Mouse (Mus musculus) CH12.LX (cell line): ENCODE results near the gene Olfr193. TPM values are rescaled to one million over a fixed set of nuclear protein-coding genes. Genes with fewer than 3 reads are reported as not detected.
"Not testable (repeated sequence)": the region's sequence is repeated elsewhere in the genome, so short reads cannot be mapped to it uniquely, and the experiment has no call there.

Experiments
- DNase-seq: peaks from one replicate; pipeline ENCODE4 v3.0.0-alpha.2; 2013; ENCODE audit errors: extremely low read depth
- H3K27ac ChIP-seq: 2 replicates; pipeline ENCODE4 v1.5.1; 2012; ENCODE audit warnings: low read depth, mild to moderate bottlenecking, control low read depth, moderate library complexity; ENCODE audit not compliant: insufficient read depth
- H3K27me3 ChIP-seq: replicated peaks from 2 replicates; pipeline ENCODE3; 2012; ENCODE audit warnings: inconsistent platforms
- H3K36me3 ChIP-seq, 2 experiments: replicated peaks in 1 of 2; 2 replicates each; pipeline versions ENCODE3 to v1.6.1; 2012; ENCODE audit warnings: inconsistent platforms in 1 of 2, low read length in 1 of 2, mild to moderate bottlenecking in 1 of 2, mixed read lengths in 1 of 2, moderate library complexity in 1 of 2; ENCODE audit not compliant: control insufficient read depth in 1 of 2, insufficient read depth in 1 of 2
- H3K4me1 ChIP-seq, 2 experiments: 2 replicates each; pipeline ENCODE4 v1.6.1; 2012; ENCODE audit warnings: inconsistent platforms in 1 of 2, moderate library complexity in 1 of 2; ENCODE audit not compliant: insufficient read depth in 2 of 2, control insufficient read depth in 1 of 2
- H3K4me2 ChIP-seq: 2 replicates; pipeline ENCODE4 v1.6.1; 2012; ENCODE audit warnings: low read depth, mild to moderate bottlenecking, control low read depth; ENCODE audit not compliant: poor library complexity, insufficient read depth, severe bottlenecking
- H3K4me3 ChIP-seq, 3 experiments: fragments of 150-350 bp in 1 of 3; sonication (generic) in 1 of 3; replicated peaks in 1 of 3; 2 replicates each; pipeline versions ENCODE3 to v1.5.1; 2011 to 2012; ENCODE audit warnings: low read depth in 2 of 3, low read length in 2 of 3, mild to moderate bottlenecking in 2 of 3, moderate library complexity in 2 of 3, control low read depth in 1 of 3, improper control_type of control experiment in 1 of 3, inconsistent platforms in 1 of 3, mixed read lengths in 1 of 3; ENCODE audit not compliant: poor library complexity in 1 of 3
- H3K79me2 ChIP-seq: replicated peaks from 2 replicates; pipeline ENCODE4 v1.6.1; 2012; ENCODE audit warnings: mild to moderate bottlenecking, moderate library complexity; ENCODE audit not compliant: control insufficient read depth, poor library complexity, insufficient read depth, severe bottlenecking; ENCODE audit errors: extremely low read depth
- H3K9ac ChIP-seq: 2 replicates; pipeline ENCODE4 v1.6.1; 2012; ENCODE audit warnings: low read depth, mild to moderate bottlenecking, control low read depth, moderate library complexity; ENCODE audit not compliant: insufficient read depth
- H3K9me3 ChIP-seq: replicated peaks from 2 replicates; pipeline ENCODE3; 2012; ENCODE audit warnings: low read length, inconsistent platforms, mixed read lengths
- CTCF ChIP-seq, 2 experiments: IDR thresholded peaks in 1 of 2; conservative IDR thresholded peaks in 1 of 2; 2 replicates each; pipeline ENCODE4 v1.5.1; 2011 to 2012; ENCODE audit warnings: low read depth in 2 of 2, low read length in 2 of 2, improper control_type of control experiment in 1 of 2, inconsistent platforms in 1 of 2, mild to moderate bottlenecking in 1 of 2, moderate library complexity in 1 of 2
- ELF1 ChIP-seq: IDR thresholded peaks from 2 replicates; pipeline ENCODE4 v1.6.1; 2014; ENCODE audit warnings: low read depth, mild to moderate bottlenecking, inconsistent platforms, low read length, improper control_type of control experiment
- EP300 ChIP-seq: IDR thresholded peaks from 2 replicates; pipeline ENCODE4 v1.6.1; 2011; ENCODE audit warnings: low read length, improper control_type of control experiment
- ETS1 ChIP-seq: conservative IDR thresholded peaks from 2 replicates; pipeline ENCODE4 v1.6.1; 2012; ENCODE audit warnings: low read depth, mild to moderate bottlenecking, inconsistent platforms, low read length, improper control_type of control experiment, moderate library complexity
- IRF4 ChIP-seq: IDR thresholded peaks from 2 replicates; pipeline ENCODE4 v1.6.1; 2014; ENCODE audit warnings: low read depth, mild to moderate bottlenecking, inconsistent platforms, low read length, improper control_type of control experiment
- JUND ChIP-seq: conservative IDR thresholded peaks from 2 replicates; pipeline ENCODE4 v1.6.1; 2011; ENCODE audit warnings: low read depth, low read length, improper control_type of control experiment
- KAT2A ChIP-seq: IDR thresholded peaks from 2 replicates; pipeline ENCODE4 v1.6.1; 2012; ENCODE audit warnings: low read length, improper control_type of control experiment, inconsistent platforms; ENCODE audit not compliant: insufficient replicate concordance
- MEF2A ChIP-seq: IDR thresholded peaks from 2 replicates; pipeline ENCODE4 v1.6.1; 2014; ENCODE audit warnings: low read depth, mild to moderate bottlenecking, inconsistent platforms, low read length, improper control_type of control experiment, borderline replicate concordance
- MYC ChIP-seq: IDR thresholded peaks from 2 replicates; pipeline ENCODE4 v1.6.1; 2011; ENCODE audit warnings: low read depth, mild to moderate bottlenecking, improper control_type of control experiment, low read length
- NELFE ChIP-seq: IDR thresholded peaks from 2 replicates; pipeline ENCODE4 v1.6.1; 2011; ENCODE audit warnings: low read depth, low read length, improper control_type of control experiment
- NRF1 ChIP-seq: IDR thresholded peaks from 2 replicates; pipeline ENCODE4 v1.6.1; 2014; ENCODE audit warnings: low read depth, mild to moderate bottlenecking, inconsistent platforms, low read length, improper control_type of control experiment, moderate library complexity
- POLR2A ChIP-seq: IDR thresholded peaks from 2 replicates; pipeline ENCODE4 v1.6.1; 2011; ENCODE audit warnings: low read depth, mild to moderate bottlenecking, improper control_type of control experiment, low read length
- RAD21 ChIP-seq: IDR thresholded peaks from 2 replicates; pipeline ENCODE4 v1.6.1; 2011; ENCODE audit warnings: low read depth, mild to moderate bottlenecking, low read length, improper control_type of control experiment, moderate library complexity
- RCOR1 ChIP-seq: conservative IDR thresholded peaks from 2 replicates; pipeline ENCODE4 v1.6.1; 2012; ENCODE audit warnings: low read depth, mild to moderate bottlenecking, inconsistent platforms, low read length, improper control_type of control experiment
- SMC3 ChIP-seq: IDR thresholded peaks from 2 replicates; pipeline ENCODE4 v1.6.1; 2011; ENCODE audit warnings: low read depth, low read length, improper control_type of control experiment
- TBP ChIP-seq: conservative IDR thresholded peaks from 2 replicates; pipeline ENCODE4 v1.6.1; 2011; ENCODE audit warnings: low read depth, low read length, improper control_type of control experiment
- UBTF ChIP-seq: IDR thresholded peaks from 2 replicates; pipeline ENCODE4 v1.6.1; 2012; ENCODE audit warnings: low read depth, mild to moderate bottlenecking, inconsistent platforms, low read length, improper control_type of control experiment, moderate library complexity
- USF1 ChIP-seq: IDR thresholded peaks from 2 replicates; pipeline ENCODE4 v1.6.1; 2014; ENCODE audit warnings: low read depth, mild to moderate bottlenecking, inconsistent platforms, low read length, improper control_type of control experiment
- USF2 ChIP-seq: conservative IDR thresholded peaks from 2 replicates; pipeline ENCODE4 v1.6.1; 2011; ENCODE audit warnings: low read depth, low read length, improper control_type of control experiment
- ZKSCAN1 ChIP-seq: IDR thresholded peaks from 2 replicates; pipeline ENCODE4 v1.6.1; 2012; ENCODE audit warnings: low read depth, inconsistent platforms, low read length, improper control_type of control experiment, borderline replicate concordance
- ZNF384 ChIP-seq: IDR thresholded peaks from 2 replicates; pipeline ENCODE4 v1.6.1; 2012; ENCODE audit warnings: low read depth, low read length, improper control_type of control experiment, inconsistent platforms
- dilution Hi-C: fragments of 300-500 bp; cut with MboI; formaldehyde crosslinking; loops from 2 replicates; pipeline ENCODE4 v1.14.3; 2020; ENCODE audit warnings: low sequenced_read_pairs; ENCODE audit not compliant: extremely low pct_unique_long_range_greater_than_20kb, extremely low pct_ligation_motif_present
- in situ Hi-C: fragments of 300-500 bp; cut with MboI; formaldehyde crosslinking; loops from 3 replicates; pipeline ENCODE4 v1.14.3; 2019; ENCODE audit warnings: low sequenced_read_pairs, low pct_ligation_motif_present, low pct_unique_long_range_greater_than_20kb, mixed read lengths
- polyA plus RNA-seq: library from polyadenylated mRNA; unstranded; fragments of >175 nt; gene quantifications from 2 replicates; pipeline ENCODE4 v1.2.1, GENCODE M21; 2012; ENCODE audit warnings: low read depth; ENCODE audit not compliant: insufficient read length
- total RNA-seq, 2 experiments: library from RNA; depleted of rRNA; stranded (reverse); fragments of 300-350 nt in 1 of 2; fragments of >200 nt in 1 of 2; gene quantifications; 2 replicates each; pipeline ENCODE4 v1.2.3; 2012 to 2014

Olfr193 gene
- total and polyA plus RNA-seq, 3 experiments, result not detected

- no peak for TF ChIP-seq POLR2A
- no peak for TF ChIP-seq CTCF (conservative IDR thresholded peaks at IDR 0.05 in 1 of 2, IDR thresholded peaks at IDR 0.05 in 1 of 2; ENCODE audit: low read depth in 2 of 2, low read length in 2 of 2)
- no peak for TF ChIP-seq KAT2A
- TF ChIP-seq NELFE, result no peak
- TF ChIP-seq ZNF384, result no peak
- no peak for TF ChIP-seq NRF1
- no peak for TF ChIP-seq TBP
- no peak for TF ChIP-seq RAD21
- TF ChIP-seq RCOR1, result no peak
- TF ChIP-seq ELF1, result no peak
- no peak for TF ChIP-seq SMC3
- TF ChIP-seq MYC, result no peak
- no peak for TF ChIP-seq UBTF
- TF ChIP-seq MEF2A, result no peak
- TF ChIP-seq JUND, result no peak
- no peak for TF ChIP-seq IRF4
- TF ChIP-seq ZKSCAN1, result no peak
- TF ChIP-seq USF1, result no peak
- no peak for TF ChIP-seq EP300
- in situ Hi-C loops (no loop called here), dilution Hi-C loops (no loop called here)
- DNase-seq, result no peak
- H3K27ac ChIP-seq, result no peak overlapping the region
- H3K79me2 ChIP-seq, result no peaks in the 10 kb centered on the region
- no peak overlapping the region for H3K9ac ChIP-seq
- no peaks in the 10 kb centered on the region for H3K27me3 ChIP-seq
- H3K4me1 ChIP-seq, result no peaks in the 10 kb centered on the region
- H3K9me3 ChIP-seq, result no peaks in the 10 kb centered on the region
- H3K4me3 ChIP-seq, result no peak overlapping the region
- H3K36me3 ChIP-seq, result no peaks in the 10 kb centered on the region
- H3K4me2 ChIP-seq, result no peak overlapping the region
These were observed 38.2 kb downstream of the Olfr193 start for GRCm38 (mm10) chr16:59073520-59073919.

DNA sequence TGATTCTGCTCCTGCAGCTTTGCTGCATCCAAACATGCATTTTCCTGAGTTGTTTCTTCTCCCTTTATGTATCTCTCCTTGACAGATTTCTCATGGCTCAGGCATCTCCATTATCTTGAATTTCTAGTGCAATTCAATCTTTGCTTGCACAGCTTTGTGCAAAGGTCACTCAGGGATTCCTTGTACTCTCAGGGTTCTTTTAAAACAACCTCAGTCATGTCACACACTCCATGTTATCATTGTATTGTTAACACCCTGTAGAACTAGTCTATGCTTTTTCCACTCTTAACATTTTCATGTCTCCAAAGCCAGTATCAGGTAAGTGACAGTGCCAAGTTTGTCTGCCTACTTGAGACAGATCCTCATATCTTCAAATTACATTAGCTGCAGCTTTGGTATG lies 39.9 kb downstream of the Olfr193 start:
- Histone ChIP-seq H3K4me1 (no peaks in the 10 kb centered on the region), H3K4me2 (no peak overlapping the region), H3K79me2 (no peaks in the 10 kb centered on the region), H3K36me3 (no peaks in the 10 kb centered on the region), H3K4me3 (no peak overlapping the region), H3K9ac (no peak overlapping the region), H3K27me3 (no peaks in the 10 kb centered on the region), H3K9me3 (no peaks in the 10 kb centered on the region), H3K27ac (no peak overlapping the region)
- TF ChIP-seq USF2 (no peak), MEF2A (no peak), TBP (no peak), ETS1 (no peak)
- no peak for DNase-seq
- dilution Hi-C loops (no loop called here), in situ Hi-C loops (no loop called here)

DNA sequence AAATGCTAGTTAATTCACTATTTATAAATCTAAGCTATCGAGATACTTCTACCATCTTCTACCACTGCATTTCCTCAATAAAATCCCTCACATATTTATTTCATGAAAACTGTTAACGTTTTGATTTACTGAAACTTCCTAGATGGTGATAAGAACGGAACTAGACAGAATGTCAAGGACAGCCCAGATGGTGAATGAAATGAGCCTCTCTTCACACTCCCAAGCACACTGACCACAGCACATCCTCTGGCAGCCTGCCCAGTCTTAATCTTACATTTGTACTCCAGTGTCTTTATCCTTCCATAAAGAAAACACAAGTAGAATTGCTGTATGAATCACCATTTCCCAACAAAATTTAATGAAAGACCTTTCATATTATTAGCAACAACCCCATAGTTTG lies 49.3 kb downstream of the Olfr193 start:
- in situ Hi-C loops, H3K27ac ChIP-seq, H3K27me3 ChIP-seq, H3K4me2 ChIP-seq, H3K9ac ChIP-seq, H3K36me3 ChIP-seq, DNase-seq, H3K4me1 ChIP-seq, dilution Hi-C loops, H3K79me2 ChIP-seq, H3K9me3 ChIP-seq, H3K4me3 ChIP-seq: not testable (repeated sequence)
